Mouse (Mus musculus) layer of hippocampus, adult 18-20 months (tissue): Measurements from ENCODE around the gene Gas7. TPM values are rescaled to one million over a fixed set of nuclear protein-coding genes. Genes with fewer than 3 reads are reported as not detected.

Source experiments
- DNase-seq, 2 experiments: peaks; one replicate each; pipeline ENCODE4 v3.0.0; 2022; ENCODE audit warnings: low spot score in 2 of 2
- total RNA-seq, 2 experiments: library from RNA; stranded (reverse); gene quantifications; 2 replicates each; pipeline ENCODE4 v1.2.3; 2021

Gas7 gene
- total RNA-seq, 2 experiments from 2014 or later: 457 to 462 TPM

DNA sequence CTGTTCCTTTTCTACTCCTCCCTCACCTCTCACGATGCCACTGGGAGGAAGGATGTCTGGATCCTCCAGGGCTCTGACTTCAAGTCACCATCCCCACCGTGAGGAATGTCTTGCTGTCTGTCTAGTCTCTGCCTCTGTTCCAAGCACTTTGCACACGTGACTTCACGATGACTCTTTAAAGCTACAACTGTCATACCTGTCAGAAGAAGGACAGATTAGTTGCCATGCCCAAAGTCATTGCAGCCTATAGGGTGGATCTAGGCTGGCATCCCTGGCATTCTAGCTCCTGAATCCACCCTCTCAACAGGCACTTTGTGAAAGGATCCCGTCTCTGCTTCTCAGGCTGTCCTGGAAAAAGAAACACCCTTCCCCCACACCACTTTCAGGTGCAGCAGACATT is 224.1 kb downstream of the Gas7 start:
- no peak for DNase-seq

DNA sequence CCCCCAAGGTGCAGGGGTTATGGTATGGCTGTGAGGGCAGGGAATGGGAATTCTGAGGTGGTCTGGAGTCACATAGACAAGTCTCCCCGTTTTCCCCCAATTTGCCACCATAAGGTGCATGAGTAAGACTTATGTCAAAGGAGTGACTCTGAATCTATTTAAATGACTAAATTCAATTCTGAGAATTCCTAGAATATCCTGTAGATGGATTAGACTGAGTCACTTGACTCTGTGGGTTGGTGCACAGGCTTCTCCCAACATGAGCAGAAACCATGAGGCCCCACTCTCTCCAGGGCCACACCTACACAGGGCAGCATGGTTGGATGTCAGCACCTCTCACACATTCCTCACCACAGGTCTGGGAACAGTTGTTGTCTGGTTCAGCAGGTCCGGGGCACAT is 224.7 kb downstream of the Gas7 start:
- no peak for DNase-seq

DNA sequence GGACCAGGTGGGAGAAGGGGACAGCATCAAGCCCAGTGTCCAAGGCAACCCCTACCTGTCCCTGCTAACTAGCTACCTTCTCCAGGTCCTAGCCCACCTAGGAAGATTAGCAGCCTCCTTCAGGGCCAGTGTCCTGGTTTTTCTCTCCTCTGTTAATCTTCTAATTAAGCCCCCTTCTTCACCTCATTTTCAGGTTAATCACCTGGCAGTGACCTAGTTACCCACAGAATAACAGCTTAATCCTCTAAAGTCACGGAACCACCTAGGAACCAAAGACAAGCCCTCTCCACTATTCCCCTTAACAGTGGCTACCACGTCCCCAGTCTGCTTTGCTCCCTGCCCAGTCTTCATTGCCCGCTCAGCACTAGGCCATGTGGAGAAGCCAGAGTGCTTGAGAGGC is 226.6 kb downstream of the Gas7 start:
- DNase-seq: no peak

DNA sequence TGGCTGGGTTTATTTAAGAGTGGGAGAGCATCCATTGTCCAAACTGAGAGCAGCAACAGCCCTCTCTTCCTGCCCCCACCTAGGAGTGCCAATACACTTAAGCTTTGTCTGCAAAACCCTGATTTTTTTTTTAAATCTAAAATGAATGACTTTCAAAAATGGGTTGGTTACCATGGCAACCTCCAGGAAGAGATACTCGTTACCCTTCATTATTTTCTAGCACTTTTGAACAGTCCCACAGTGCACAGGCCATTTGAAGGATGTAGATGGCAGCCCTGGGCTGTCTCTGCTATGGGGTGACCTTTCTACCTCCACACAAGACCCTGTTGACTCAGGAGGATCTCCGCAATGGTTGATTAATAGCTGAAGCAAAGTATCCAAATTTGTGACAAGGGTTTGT is 230.9 kb downstream of the Gas7 start:
- peak in 1 of 2 experiments; percentile 57 for DNase-seq

DNA sequence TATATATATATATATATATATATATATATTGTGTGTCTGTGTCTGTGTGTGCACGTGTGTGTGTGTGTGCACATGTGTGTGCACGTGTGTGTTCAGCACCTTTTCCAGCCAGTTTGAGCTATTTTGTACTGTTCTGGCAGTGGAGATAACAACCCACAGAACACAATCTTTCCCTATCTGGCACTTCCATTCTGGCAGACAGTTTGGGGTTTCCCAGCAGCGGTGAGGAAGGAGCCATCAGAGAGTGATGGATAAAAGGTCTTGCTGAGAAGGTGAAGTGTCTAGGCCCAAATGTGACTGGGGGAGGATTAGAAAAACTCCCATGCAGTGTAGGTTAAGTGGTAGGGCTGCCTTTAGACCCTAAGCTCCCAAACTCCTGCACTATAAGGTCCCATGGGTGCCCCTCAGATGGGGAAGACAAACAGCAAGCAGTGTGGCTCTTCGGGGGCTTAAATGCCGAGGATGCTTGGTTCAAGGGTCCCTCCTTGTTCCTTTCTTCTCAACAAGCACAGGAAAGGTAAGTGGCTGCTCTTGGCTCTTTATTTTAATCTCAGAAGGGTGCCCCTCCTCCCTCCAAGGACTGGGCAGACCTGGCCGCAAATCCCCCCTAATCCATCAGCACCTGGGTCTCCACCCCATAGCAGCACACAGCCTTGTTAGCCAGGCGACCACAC is 239.6 kb downstream of the Gas7 start, which contains the start of gene Rcvrn:
Gene Rcvrn (plus strand): TSS at position 624 of the 674 bp plus-strand sequence.
- DNase-seq: no peak

DNA sequence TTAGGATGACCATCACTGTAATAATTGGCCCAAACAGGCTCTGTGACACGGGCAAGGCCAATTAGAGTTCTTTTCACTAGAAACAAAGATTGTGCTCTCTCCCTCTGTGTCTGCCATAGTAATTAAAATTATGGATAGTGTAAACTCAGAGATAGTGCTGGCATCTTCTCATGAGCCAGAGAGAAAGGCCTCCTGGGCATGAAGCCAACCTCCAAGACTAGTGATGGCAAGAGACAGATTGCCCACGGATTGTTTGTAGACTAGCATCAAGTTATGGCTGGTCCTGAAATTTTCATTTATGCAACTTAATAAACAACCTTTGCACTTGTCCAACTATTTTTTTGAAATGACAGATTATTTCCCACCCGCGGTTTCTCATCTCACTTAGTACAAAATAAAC is 257.7 kb downstream of the Gas7 start:
- peak in 1 of 2 experiments; percentile 72 for DNase-seq

DNA sequence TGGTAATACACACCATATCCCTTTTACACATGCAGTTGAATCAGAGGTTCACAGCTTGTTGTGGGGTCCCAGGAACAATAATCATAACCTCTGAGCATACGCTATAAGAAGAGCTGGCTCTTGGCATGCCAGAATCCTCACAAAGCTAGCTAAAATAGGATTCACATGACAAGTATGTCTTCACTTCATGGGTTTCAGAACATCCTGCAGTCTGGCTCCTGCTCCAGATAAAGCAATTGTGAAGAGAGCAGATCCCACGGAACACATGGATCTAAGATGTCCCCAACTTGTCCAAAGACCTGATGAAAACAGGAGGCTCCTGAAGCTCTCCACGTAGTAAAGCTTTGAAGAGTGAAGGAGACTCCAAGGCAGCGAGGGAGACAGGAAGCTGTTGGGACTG is 260.1 kb downstream of the Gas7 start:
- DNase-seq: no peak

DNA sequence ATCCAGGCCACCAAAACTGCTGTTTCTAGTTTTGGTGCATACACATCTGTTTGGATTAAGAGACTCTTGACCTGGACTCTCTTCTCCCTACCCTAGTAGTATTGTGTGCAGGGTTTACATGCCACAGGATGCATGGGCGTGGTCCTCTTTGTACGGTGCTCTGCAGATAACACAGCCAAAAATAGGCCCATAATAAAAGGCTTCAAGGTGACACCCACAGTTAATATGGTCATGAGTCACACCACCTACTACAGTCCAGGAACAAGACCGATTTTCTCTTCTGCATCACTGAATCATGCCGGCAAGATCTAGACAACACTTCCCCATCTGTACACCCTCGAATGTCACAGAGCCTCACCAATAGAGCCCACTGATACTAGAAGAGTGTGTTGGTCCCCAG is 266.2 kb downstream of the Gas7 start:
- peak in 1 of 2 experiments; percentile 21 for DNase-seq

DNA sequence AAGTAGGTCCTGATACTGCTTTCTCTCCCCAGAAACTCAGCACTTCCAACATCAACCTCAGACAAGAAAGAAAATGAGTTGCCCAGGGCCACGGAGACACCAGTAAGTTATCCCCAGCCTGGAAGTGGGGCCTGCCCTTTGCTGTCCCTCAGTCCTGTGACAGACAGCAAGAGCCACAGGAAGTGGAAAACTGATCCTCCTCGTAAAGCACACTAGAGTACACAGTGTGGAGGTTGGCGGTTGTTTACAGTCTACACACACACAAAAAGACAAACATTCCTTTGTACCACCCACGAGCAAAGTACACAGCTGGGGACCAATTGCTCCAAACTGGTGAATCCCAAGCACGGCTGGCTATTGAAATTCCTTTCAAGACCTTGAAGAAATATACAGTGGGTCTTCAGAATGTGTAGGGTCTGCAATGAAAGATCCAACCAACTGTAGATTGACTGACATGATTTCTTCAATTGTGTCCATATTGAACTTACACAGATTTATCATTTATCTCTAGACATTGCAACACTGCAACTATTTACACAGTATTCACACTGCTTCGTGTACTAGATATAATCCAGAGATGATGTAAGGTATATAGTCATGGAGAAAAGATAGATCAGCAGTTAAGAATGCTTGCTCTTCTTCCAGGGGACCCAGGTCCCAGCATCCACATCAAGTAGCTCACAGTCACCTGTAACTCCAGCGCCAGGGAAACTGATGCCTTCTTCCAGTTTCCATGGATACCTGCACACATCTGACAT is 267.3 kb downstream of the Gas7 start:
- no peak for DNase-seq

DNA sequence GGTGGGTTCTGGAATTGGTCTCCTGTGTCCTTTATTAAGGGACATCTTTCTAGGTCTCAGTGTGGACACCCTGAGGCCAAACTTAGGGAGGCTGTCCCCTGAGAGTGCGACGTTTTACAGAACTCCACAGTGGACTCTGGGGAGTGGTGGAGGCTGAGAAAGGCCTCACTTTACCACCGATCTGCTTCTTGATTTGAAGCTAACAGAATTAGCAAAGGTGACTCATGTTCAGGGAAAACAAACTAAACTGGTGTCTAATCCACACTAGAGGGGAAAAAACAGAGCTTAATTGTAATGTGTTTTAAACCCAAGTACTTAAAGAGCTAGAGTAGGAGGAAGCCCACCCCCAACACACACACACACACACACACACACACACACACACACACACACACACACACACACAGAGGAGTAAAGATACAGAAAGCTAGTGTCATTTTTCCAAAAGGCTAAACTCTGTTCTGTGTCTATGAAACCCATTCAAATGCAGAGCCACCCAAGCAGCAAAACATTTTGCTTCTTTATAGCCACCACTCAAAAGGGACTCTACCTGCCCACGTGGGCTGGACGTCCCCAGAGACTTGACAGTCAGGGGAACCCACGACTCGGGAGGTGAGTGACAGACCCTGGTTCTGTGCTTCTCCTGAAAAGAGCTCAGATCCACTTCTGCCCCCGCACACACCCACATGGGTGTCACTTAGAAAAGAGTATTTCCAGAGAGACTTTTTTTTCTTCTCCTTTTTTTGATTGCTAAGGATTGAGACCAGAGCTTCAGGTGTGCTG is 268.2 kb downstream of the Gas7 start:
- DNase-seq: no peak

DNA sequence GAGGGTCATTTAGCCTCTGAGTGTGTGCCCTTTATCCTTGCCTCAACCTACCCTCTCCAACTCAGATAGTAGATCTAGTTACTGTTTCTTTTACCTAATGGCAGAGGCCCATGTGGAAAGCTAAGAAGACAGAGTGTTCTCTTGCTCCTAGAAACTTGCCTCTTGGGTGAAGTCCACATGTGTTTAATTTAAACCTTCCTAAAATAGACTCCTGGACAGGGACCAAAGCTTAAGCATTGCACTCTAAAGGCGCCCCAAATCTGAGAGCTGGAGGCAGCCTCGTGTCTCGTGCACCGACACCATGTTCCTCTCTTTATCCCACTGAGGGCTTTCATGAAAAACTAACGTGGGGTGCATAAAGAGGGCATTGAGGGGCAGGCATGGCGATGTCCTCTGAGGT is 271.9 kb downstream of the Gas7 start:
- no peak for DNase-seq

DNA sequence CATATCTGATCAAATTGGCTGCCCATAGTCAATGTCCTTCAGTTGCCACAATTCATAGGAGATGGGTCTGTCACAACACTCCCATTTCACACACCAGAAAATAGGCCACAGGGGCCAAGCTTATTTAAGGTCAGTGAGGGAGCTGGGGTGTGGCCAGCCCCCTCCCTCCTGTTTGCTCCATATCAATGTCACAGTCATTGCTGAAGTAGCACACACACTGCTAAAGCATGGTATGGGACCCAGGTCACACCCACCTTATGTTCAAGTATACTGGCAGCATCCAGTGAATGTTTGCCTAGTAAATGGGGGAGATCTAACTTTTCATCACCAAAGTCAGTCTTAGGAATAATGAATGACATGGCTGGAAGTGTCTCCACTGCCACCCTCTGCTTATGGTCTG is 273.5 kb downstream of the Gas7 start:
- no peak for DNase-seq

DNA sequence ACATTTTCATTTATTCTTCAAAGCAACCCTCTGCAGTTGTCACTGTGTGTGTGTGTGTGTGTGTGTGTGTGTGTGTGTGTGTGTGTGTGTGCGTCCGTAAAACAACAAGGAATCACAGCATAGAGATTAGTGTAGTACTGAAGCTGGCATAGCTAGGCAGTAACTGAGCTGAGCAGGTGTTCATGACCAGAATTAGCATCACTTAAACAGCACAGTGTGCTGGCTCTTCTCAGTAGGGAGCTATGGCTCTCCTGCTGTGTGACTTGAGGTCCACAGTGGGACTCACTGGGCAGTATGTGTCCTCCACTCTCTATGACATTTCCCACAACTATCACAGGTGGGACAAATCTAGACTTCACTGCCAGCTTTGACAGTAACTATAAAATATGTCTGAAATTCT is 275.8 kb downstream of the Gas7 start:
- no peak for DNase-seq

DNA sequence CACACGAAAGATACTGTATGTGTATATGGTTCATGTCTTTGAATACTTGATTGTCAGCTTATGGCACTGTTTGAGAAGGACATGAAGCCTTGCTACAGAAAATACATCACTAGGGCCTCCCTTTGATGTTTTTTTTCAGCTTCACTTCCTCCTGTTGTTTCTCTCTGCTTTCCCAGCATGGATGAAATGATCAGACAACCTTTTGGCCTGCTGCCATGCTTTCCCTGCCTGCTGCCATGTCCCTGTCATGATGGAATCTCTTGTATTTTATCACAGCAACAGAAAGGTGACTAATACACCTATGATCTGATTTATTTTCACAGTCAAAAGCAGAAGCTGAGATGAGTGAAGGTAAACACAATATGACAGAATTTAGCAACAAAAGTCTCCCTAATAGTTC is 278.5 kb downstream of the Gas7 start:
- DNase-seq: no peak

DNA sequence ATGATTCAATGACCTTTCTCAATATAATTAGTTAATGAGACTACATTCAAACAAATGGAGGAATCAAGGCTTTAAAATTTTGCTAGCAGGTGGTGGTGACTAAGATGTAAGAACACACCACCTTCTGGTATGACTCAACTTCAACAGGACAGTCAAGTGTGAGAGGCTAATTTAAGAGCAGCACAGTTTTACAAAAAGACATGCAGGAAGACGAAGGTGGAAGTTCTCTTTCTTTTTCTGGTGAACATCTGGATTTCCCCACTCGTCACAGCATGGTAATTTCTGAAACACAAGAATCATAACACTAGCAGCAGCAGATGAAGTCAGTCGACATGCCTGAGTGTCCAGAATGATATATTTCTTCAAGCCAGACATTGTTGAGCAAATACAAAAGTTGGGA is 279.4 kb downstream of the Gas7 start:
- DNase-seq: no peak

DNA sequence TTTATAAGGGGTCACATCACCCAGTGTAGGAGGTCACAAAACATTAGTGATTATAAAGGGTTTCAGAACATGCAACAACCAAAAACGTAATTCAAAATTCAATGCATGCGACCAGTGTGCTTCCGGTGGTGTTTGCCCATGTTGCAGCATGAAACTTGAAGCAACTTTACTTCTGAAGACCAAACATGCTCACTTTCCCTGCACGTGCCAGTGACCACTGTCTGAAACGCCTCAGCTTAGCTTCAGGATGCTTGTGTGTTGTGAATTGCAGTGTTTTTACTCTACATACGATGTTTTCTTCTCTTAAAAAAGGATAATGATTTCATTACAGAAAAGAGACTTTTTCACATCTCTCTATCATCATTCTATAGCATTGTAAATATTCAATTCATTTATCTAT is 283.1 kb downstream of the Gas7 start:
- DNase-seq: no peak

Other genes starting within 250 kb of the Gas7 start
- under 1 TPM; 0.10 to 0.15 TPM for gene Myh4, start 217.4 kb upstream of the Gas7 start, total RNA-seq
- gene Myh8, start 178.3 kb upstream of the Gas7 start, total RNA-seq: 1 to 10 TPM; 1.4 to 1.6 TPM
- gene Myh13, start 133.8 kb upstream of the Gas7 start, total RNA-seq: under 1 TPM; 0.10 to 0.12 TPM
- 1 to 10 TPM; 1.5 to 1.8 TPM for gene Rcvrn, start 239.9 kb downstream of the Gas7 start, total RNA-seq